Mouse (Mus musculus) MEL (cell line): ENCODE data around the gene Ctdsp1. TPM values are rescaled to one million over a fixed set of nuclear protein-coding genes. Genes with fewer than 3 reads are reported as not detected.

Experiments
- DNase-seq: peaks from one replicate; pipeline ENCODE4 v3.0.0; 2011; ENCODE audit warnings: low read depth, low spot score
- H3K27ac ChIP-seq: 2 replicates; pipeline ENCODE4 v1.5.1; 2012; ENCODE audit warnings: low read depth, mild to moderate bottlenecking, control low read depth, low read length, moderate library complexity; ENCODE audit not compliant: control insufficient read depth
- H3K27me3 ChIP-seq, 2 experiments: fragments of 150-350 bp in 1 of 2; sonication (generic) in 1 of 2; 2 replicates each; pipeline ENCODE4 v1.6.1; 2012; ENCODE audit warnings: low read length in 2 of 2, mild to moderate bottlenecking in 2 of 2, improper control_type of control experiment in 1 of 2, moderate library complexity in 1 of 2; ENCODE audit not compliant: insufficient read depth in 2 of 2, control insufficient read depth in 1 of 2
- H3K36me3 ChIP-seq, 2 experiments: 2 replicates each; pipeline ENCODE4 v1.6.1; 2012 to 2014; ENCODE audit warnings: low read length in 2 of 2, improper control_type of control experiment in 1 of 2, inconsistent platforms in 1 of 2, mild to moderate bottlenecking in 1 of 2; ENCODE audit not compliant: insufficient read depth in 2 of 2, control insufficient read depth in 1 of 2
- H3K4me1 ChIP-seq, 2 experiments: fragments of 150-350 bp in 1 of 2; sonication (generic) in 1 of 2; 2 replicates each; pipeline ENCODE4 v1.6.1; 2012; ENCODE audit warnings: low read length in 2 of 2, improper control_type of control experiment in 1 of 2, mild to moderate bottlenecking in 1 of 2; ENCODE audit not compliant: insufficient read depth in 2 of 2, control insufficient read depth in 1 of 2
- H3K4me3 ChIP-seq, 2 experiments: fragments of 150-350 bp in 1 of 2; sonication (generic) in 1 of 2; 2 replicates each; pipeline ENCODE4 v1.5.1; 2012; ENCODE audit warnings: low read depth in 2 of 2, low read length in 2 of 2, mild to moderate bottlenecking in 2 of 2, moderate library complexity in 2 of 2, control low read depth in 1 of 2, improper control_type of control experiment in 1 of 2; ENCODE audit not compliant: control insufficient read depth in 1 of 2, insufficient read depth in 1 of 2
- H3K79me2 ChIP-seq: 2 replicates; pipeline ENCODE4 v1.6.1; 2012; ENCODE audit warnings: mild to moderate bottlenecking, low read length, moderate library complexity; ENCODE audit not compliant: control insufficient read depth, poor library complexity, insufficient read depth
- H3K9ac ChIP-seq: 2 replicates; pipeline ENCODE4 v1.6.1; 2012; ENCODE audit warnings: low read depth, mild to moderate bottlenecking, control low read depth, low read length, moderate library complexity; ENCODE audit not compliant: control insufficient read depth, poor library complexity, severe bottlenecking
- H3K9me3 ChIP-seq: fragments of 150-350 bp; sonication (generic); replicated peaks from 2 replicates; pipeline ENCODE4 v1.6.1; 2012; ENCODE audit warnings: mild to moderate bottlenecking, low read length, improper control_type of control experiment, moderate library complexity; ENCODE audit not compliant: insufficient read depth
- BHLHE40 ChIP-seq: IDR thresholded peaks from 2 replicates; pipeline ENCODE4 v1.6.1; 2012; ENCODE audit warnings: low read depth, mild to moderate bottlenecking, inconsistent platforms, low read length, improper control_type of control experiment, borderline replicate concordance
- CTCF ChIP-seq, 3 experiments: IDR thresholded peaks in 2 of 3; conservative IDR thresholded peaks in 1 of 3; 2 replicates each; pipeline ENCODE4 v1.5.1; 2011 to 2012; ENCODE audit warnings: low read length in 3 of 3, low read depth in 2 of 3, mild to moderate bottlenecking in 2 of 3, improper control_type of control experiment in 1 of 3, inconsistent platforms in 1 of 3, mixed read lengths in 1 of 3, moderate library complexity in 1 of 3; ENCODE audit not compliant: control insufficient read depth in 1 of 3, insufficient read depth in 1 of 3, poor library complexity in 1 of 3, severe bottlenecking in 1 of 3
- E2F4 ChIP-seq: IDR thresholded peaks from 2 replicates; pipeline ENCODE4 v1.6.1; 2011; ENCODE audit warnings: low read depth, low read length, improper control_type of control experiment, borderline replicate concordance
- ELF1 ChIP-seq: IDR thresholded peaks from 2 replicates; pipeline ENCODE4 v1.6.1; 2014; ENCODE audit warnings: low read depth, mild to moderate bottlenecking, inconsistent platforms, low read length, improper control_type of control experiment, moderate library complexity
- EP300 ChIP-seq, 2 experiments: IDR thresholded peaks; 2 replicates each; pipeline ENCODE4 v1.6.1; 2011; ENCODE audit warnings: improper control_type of control experiment in 2 of 2, low read length in 2 of 2, low read depth in 1 of 2, mild to moderate bottlenecking in 1 of 2
- ETS1 ChIP-seq: IDR thresholded peaks from 2 replicates; pipeline ENCODE4 v1.6.1; 2012; ENCODE audit warnings: low read depth, mild to moderate bottlenecking, inconsistent platforms, low read length, improper control_type of control experiment, moderate library complexity
- GATA1 ChIP-seq: IDR thresholded peaks from 2 replicates; pipeline ENCODE4 v1.6.1; 2011; ENCODE audit warnings: low read depth, low read length, improper control_type of control experiment
- HCFC1 ChIP-seq: IDR thresholded peaks from 2 replicates; pipeline ENCODE4 v1.6.1; 2012; ENCODE audit warnings: low read depth, mild to moderate bottlenecking, inconsistent platforms, low read length, improper control_type of control experiment, moderate library complexity
- KAT2A ChIP-seq: conservative IDR thresholded peaks from 2 replicates; pipeline ENCODE4 v1.6.1; 2012; ENCODE audit warnings: low read depth, low read length, improper control_type of control experiment, inconsistent platforms
- MAX ChIP-seq: IDR thresholded peaks from 2 replicates; pipeline ENCODE4 v1.6.1; 2011; ENCODE audit warnings: low read length, improper control_type of control experiment
- MYB ChIP-seq: IDR thresholded peaks from 2 replicates; pipeline ENCODE4 v1.6.1; 2011; ENCODE audit warnings: mild to moderate bottlenecking, low read depth, low read length, improper control_type of control experiment
- MYC ChIP-seq: IDR thresholded peaks from 2 replicates; pipeline ENCODE4 v1.6.1; 2011; ENCODE audit warnings: low read depth, mild to moderate bottlenecking, low read length, improper control_type of control experiment, moderate library complexity
- POLR2A ChIP-seq, 2 experiments: IDR thresholded peaks; 2 replicates each; pipeline ENCODE4 v1.6.1; 2011 to 2012; ENCODE audit warnings: low read length in 2 of 2, mild to moderate bottlenecking in 2 of 2, control low read depth in 1 of 2, improper control_type of control experiment in 1 of 2, low read depth in 1 of 2, moderate library complexity in 1 of 2; ENCODE audit not compliant: control insufficient read depth in 1 of 2, insufficient read depth in 1 of 2, poor library complexity in 1 of 2
- POLR2AphosphoS2 ChIP-seq: IDR thresholded peaks from 2 replicates; pipeline ENCODE4 v1.6.1; 2011; ENCODE audit warnings: low read length, improper control_type of control experiment
- POLR2AphosphoS5 ChIP-seq: IDR thresholded peaks from 2 replicates; pipeline ENCODE4 v1.6.1; 2012; ENCODE audit warnings: low read depth, borderline replicate concordance, mild to moderate bottlenecking, inconsistent platforms, low read length, moderate library complexity, mixed read lengths
- RCOR1 ChIP-seq: IDR thresholded peaks from 2 replicates; pipeline ENCODE4 v1.6.1; 2012; ENCODE audit warnings: low read depth, mild to moderate bottlenecking, inconsistent platforms, low read length, improper control_type of control experiment
- SMC3 ChIP-seq: IDR thresholded peaks from 2 replicates; pipeline ENCODE4 v1.6.1; 2011; ENCODE audit warnings: low read depth, low read length, improper control_type of control experiment
- TAL1 ChIP-seq: IDR thresholded peaks from 2 replicates; pipeline ENCODE4 v1.6.1; 2012; ENCODE audit warnings: mild to moderate bottlenecking, inconsistent platforms, low read length, moderate library complexity, mixed read lengths
- TBP ChIP-seq: IDR thresholded peaks from 2 replicates; pipeline ENCODE4 v1.8.0; 2011; ENCODE audit warnings: low read depth, low read length, improper control_type of control experiment
- TCF12 ChIP-seq: IDR thresholded peaks from 2 replicates; pipeline ENCODE4 v1.6.1; 2014; ENCODE audit warnings: low read depth, mild to moderate bottlenecking, inconsistent platforms, low read length, improper control_type of control experiment, moderate library complexity
- UBTF ChIP-seq: IDR thresholded peaks from 2 replicates; pipeline ENCODE4 v1.6.1; 2012; ENCODE audit warnings: low read depth, mild to moderate bottlenecking, inconsistent platforms, low read length, improper control_type of control experiment, moderate library complexity, borderline replicate concordance; ENCODE audit not compliant: insufficient read depth
- ZC3H11A ChIP-seq: IDR thresholded peaks from 2 replicates; pipeline ENCODE4 v1.6.1; 2012; ENCODE audit warnings: low read depth, mild to moderate bottlenecking, inconsistent platforms, low read length, improper control_type of control experiment
- ZKSCAN1 ChIP-seq: IDR thresholded peaks from 2 replicates; pipeline ENCODE4 v1.6.1; 2012; ENCODE audit warnings: low read depth, mild to moderate bottlenecking, inconsistent platforms, low read length, improper control_type of control experiment, moderate library complexity
- ZNF384 ChIP-seq: IDR thresholded peaks from 2 replicates; pipeline ENCODE4 v1.6.1; 2012; ENCODE audit warnings: low read depth, mild to moderate bottlenecking, inconsistent platforms, low read length, improper control_type of control experiment
- polyA plus RNA-seq, 2 experiments: library from polyadenylated mRNA; stranded (reverse) in 1 of 2; unstranded in 1 of 2; fragments of >175 nt in 1 of 2; fragments of >200 nt in 1 of 2; gene quantifications; 2 replicates each; pipeline versions ENCODE4 v1.2.1 to v1.2.4; 2012; ENCODE audit warnings: low replicate concordance in 2 of 2, low read depth in 1 of 2; ENCODE audit not compliant: insufficient read length in 2 of 2, insufficient read depth in 1 of 2, missing spikeins in 1 of 2
- total RNA-seq: library from RNA; depleted of rRNA; stranded (reverse); fragments of 300-350 nt; gene quantifications from 2 replicates; pipeline ENCODE4 v1.2.3, GENCODE M21; 2012

Ctdsp1 gene
- total and polyA plus RNA-seq, 3 experiments = 18.0 to 69.8 TPM; not detected in 1

- no peak for DNase-seq
- Histone ChIP-seq H3K27ac (no peak overlapping the region), H3K9ac (no peak overlapping the region), H3K9me3 (no peaks in the 10 kb centered on the region), H3K27me3 (no peaks in the 10 kb centered on the region), H3K36me3 (peaks cover 0 to 6% of the 10 kb centered on the region in 2 experiments; a peak in 2 of 4 replicates), H3K4me1 (peaks cover 0 to 8% of the 10 kb centered on the region in 2 experiments; a peak in 2 of 4 replicates)
- TF ChIP-seq HCFC1 (no peak), BHLHE40 (no peak), ZC3H11A (no peak), ETS1 (no peak), KAT2A (no peak), UBTF (no peak), TBP (no peak), MYC (no peak), SMC3 (no peak), MYB (no peak), POLR2AphosphoS2 (no peak), CTCF (IDR thresholded peaks at IDR 0.05 in 2 of 3, conservative IDR thresholded peaks at IDR 0.05 in 1 of 3; ENCODE audit: control insufficient read depth in 1 of 3, insufficient read depth in 1 of 3, low read depth in 2 of 3, low read length in 3 of 3, poor library complexity in 1 of 3, severe bottlenecking in 1 of 3) (no peak), RCOR1 (no peak)
- TF ChIP-seq, all 39 proteins: peak for 0
- Histone ChIP-seq H3K4me3 (no peak overlapping the region), H3K79me2 (peaks cover 14% of the 10 kb centered on the region)
Observed at GRCm38 (mm10) chr1:74394311-74394710, 3.0 kb downstream of the Ctdsp1 start.

DNA sequence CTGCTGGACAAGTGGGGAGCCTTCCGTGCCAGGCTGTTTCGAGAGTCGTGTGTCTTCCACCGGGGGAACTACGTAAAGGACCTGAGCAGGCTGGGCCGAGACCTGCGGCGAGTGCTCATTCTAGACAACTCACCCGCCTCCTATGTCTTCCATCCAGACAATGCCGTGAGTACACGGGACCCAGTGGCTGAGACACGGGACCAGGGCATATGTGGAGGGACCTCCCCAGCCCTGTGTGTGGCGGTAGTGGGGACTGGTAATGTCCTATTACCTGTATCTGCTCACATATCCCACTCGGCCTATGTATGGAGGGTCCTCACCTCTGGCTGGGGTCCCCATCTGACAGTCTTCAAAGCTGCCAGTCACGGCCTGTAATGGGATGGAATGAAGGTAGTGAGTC, 3.5 kb downstream of the Ctdsp1 start:
- Histone ChIP-seq H3K4me3 (no peak overlapping the region), H3K9me3 (no peaks in the 10 kb centered on the region), H3K4me1 (peaks cover 0 to 4% of the 10 kb centered on the region in 2 experiments; a peak in 1 of 4 replicates), H3K79me2 (peaks cover 14% of the 10 kb centered on the region), H3K27ac (no peak overlapping the region), H3K36me3 (peaks cover 0 to 3% of the 10 kb centered on the region in 2 experiments; a peak in 2 of 4 replicates), H3K27me3 (no peaks in the 10 kb centered on the region), H3K9ac (no peak overlapping the region)
- no peak for DNase-seq
- TF ChIP-seq CTCF (IDR thresholded peaks at IDR 0.05 in 2 of 3, conservative IDR thresholded peaks at IDR 0.05 in 1 of 3; ENCODE audit: control insufficient read depth in 1 of 3, insufficient read depth in 1 of 3, low read depth in 2 of 3, low read length in 3 of 3, poor library complexity in 1 of 3, severe bottlenecking in 1 of 3) = no peak
- no peak for TF ChIP-seq POLR2AphosphoS5
- no peak for TF ChIP-seq KAT2A
- no peak for TF ChIP-seq RCOR1

GRCm38 (mm10) chr1:74395290-74395689, 4.0 kb downstream of the Ctdsp1 start:
- DNase-seq = no peak
- Histone ChIP-seq H3K27me3 (no peaks in the 10 kb centered on the region), H3K4me1 (peaks cover 0 to 4% of the 10 kb centered on the region in 2 experiments; a peak in 1 of 4 replicates), H3K4me3 (no peak overlapping the region), H3K9ac (no peak overlapping the region), H3K79me2 (peaks cover 14% of the 10 kb centered on the region), H3K27ac (no peak overlapping the region), H3K9me3 (no peaks in the 10 kb centered on the region), H3K36me3 (peaks cover 0 to 4% of the 10 kb centered on the region in 2 experiments; a peak in 2 of 4 replicates)
- TF ChIP-seq POLR2A (IDR thresholded peaks at IDR 0.05; ENCODE audit: control insufficient read depth in 1 of 2, insufficient read depth in 1 of 2, low read depth in 1 of 2, low read length in 2 of 2, poor library complexity in 1 of 2) (no peak), MYB (no peak), MYC (no peak), GATA1 (no peak), SMC3 (no peak), TCF12 (no peak), BHLHE40 (no peak), ZKSCAN1 (no peak), KAT2A (no peak), TAL1 (no peak), E2F4 (no peak), EP300 (IDR thresholded peaks at IDR 0.05; ENCODE audit: low read depth in 1 of 2, low read length in 2 of 2) (no peak), ZNF384 (no peak), ELF1 (no peak), MAX (no peak)
